Mouse (Mus musculus) bone marrow macrophage, adult 2 months (primary cell): ENCODE measurements around the gene Rit1. TPM values are rescaled to one million over a fixed set of nuclear protein-coding genes. Genes with fewer than 3 reads are reported as not detected.

ENCODE experiments used
- H3K27ac ChIP-seq: 2 replicates; pipeline ENCODE4 v1.5.1; 2012; ENCODE audit warnings: low read depth, low read length; ENCODE audit not compliant: insufficient read depth
- H3K4me1 ChIP-seq: 2 replicates; pipeline ENCODE4 v1.6.1; 2012; ENCODE audit warnings: low read length; ENCODE audit not compliant: control insufficient read depth, insufficient read depth
- H3K4me3 ChIP-seq: 2 replicates; pipeline ENCODE4 v1.5.1; 2012; ENCODE audit warnings: mild to moderate bottlenecking, low read length, moderate library complexity; ENCODE audit not compliant: insufficient read depth
- CTCF ChIP-seq: IDR thresholded peaks from 2 replicates; pipeline ENCODE4 v1.5.1; 2012; ENCODE audit warnings: low read depth, mild to moderate bottlenecking, low read length, moderate library complexity
- POLR2A ChIP-seq: IDR thresholded peaks from 2 replicates; pipeline ENCODE4 v1.6.1; 2012; ENCODE audit warnings: mild to moderate bottlenecking, low read depth, low read length, borderline replicate concordance
- polyA plus RNA-seq: library from polyadenylated mRNA; stranded (reverse); fragments of >200 nt; gene quantifications from 2 replicates; pipeline ENCODE4 v1.2.4, GENCODE M21; 2012; ENCODE audit not compliant: missing spikeins, insufficient read depth, insufficient read length

Gene Rit1
- polyA plus RNA-seq = 100 and 110 TPM in 2 replicates

DNA sequence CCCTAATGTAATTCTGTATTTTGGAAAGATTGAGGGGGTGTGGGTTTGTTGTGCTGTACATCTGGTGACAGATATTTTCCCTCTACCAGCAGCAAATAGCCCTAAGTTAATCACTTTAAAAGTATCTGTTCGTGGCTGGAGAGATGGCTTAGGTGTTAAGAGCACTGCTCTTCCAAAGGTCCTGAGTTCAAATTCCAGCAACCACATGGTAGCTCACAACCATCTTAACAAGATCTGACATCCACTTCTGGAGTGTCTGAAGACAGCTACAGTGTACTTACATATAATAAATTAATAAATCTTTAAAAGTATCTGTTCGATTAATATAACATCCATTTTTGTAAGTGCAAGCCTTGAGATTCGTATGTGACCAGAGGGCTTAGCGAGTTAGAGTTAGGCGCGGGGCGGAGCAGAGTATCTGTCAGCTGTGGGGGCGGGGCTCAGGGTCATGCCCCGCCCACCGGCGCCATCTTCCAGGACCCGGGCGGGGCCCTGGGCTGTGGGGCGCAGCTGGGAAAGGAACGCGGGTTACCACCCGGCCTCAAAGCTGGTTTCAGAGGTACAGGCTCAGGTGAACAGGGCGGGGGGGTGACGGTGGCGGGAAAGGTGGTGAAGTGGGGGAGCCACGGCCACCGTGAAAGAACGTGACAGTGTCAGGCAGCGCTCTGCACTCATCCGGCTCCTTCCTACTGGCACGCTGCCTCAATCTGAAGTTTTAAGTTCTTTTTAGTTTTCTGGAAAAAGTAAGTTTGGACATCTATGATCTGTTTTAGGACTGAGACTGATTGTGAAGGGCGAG, at the start of gene Rit1:
Gene Rit1 (plus strand): TSS at position 440 of the 799 bp plus-strand sequence.
- H3K27ac ChIP-seq = peak within 1 kb of the TSS; percentile 58
- peaks cover 23% of the 10 kb centered on the region for H3K4me1 ChIP-seq
- H3K4me3 ChIP-seq = peak within 1 kb of the TSS; percentile 85
- TF ChIP-seq CTCF (no peak), POLR2A (no peak)

DNA sequence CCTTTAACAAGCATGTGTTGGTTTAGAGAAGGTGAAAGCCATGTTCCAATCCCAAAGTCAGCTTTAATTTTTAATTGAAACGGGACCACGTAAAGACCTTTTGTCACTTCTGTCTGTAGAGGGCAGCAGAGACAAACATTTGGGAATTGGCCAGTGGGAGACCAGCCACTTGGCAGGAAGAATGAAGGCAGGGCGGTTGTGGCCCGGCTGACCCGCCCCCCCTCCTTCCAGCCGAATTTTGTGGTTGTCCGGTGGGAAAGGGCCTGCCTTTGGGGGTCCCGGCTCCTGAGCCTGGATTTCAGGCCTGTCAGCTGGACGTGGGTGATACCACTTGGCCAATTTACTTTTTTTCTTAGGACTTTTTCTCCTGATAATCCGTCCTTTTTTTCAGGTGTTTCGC, 39.2 kb upstream of the Rit1 start:
- Histone ChIP-seq H3K4me3 (peak overlapping the region; percentile 21; the same call in 1 of the 2 replicates), H3K4me1 (no peaks in the 10 kb centered on the region), H3K27ac (no peak overlapping the region)
- TF ChIP-seq POLR2A (no peak), CTCF (no peak)

GRCm38 (mm10) chr3:88683814-88684213, 32.8 kb upstream of the Rit1 start:
- TF ChIP-seq POLR2A (no peak), CTCF (no peak)
- peaks cover 9% of the 10 kb centered on the region for H3K4me1 ChIP-seq
- H3K27ac ChIP-seq = no peak overlapping the region
- no peak overlapping the region for H3K4me3 ChIP-seq

GRCm38 (mm10) chr3:88684236-88684979, 32.2 kb upstream of the Rit1 start:
- Histone ChIP-seq H3K4me1 (peaks cover 9% of the 10 kb centered on the region), H3K27ac (peak overlapping the region; percentile 88), H3K4me3 (peak overlapping the region; percentile 89)
- no peak for TF ChIP-seq POLR2A
- TF ChIP-seq CTCF = no peak

DNA sequence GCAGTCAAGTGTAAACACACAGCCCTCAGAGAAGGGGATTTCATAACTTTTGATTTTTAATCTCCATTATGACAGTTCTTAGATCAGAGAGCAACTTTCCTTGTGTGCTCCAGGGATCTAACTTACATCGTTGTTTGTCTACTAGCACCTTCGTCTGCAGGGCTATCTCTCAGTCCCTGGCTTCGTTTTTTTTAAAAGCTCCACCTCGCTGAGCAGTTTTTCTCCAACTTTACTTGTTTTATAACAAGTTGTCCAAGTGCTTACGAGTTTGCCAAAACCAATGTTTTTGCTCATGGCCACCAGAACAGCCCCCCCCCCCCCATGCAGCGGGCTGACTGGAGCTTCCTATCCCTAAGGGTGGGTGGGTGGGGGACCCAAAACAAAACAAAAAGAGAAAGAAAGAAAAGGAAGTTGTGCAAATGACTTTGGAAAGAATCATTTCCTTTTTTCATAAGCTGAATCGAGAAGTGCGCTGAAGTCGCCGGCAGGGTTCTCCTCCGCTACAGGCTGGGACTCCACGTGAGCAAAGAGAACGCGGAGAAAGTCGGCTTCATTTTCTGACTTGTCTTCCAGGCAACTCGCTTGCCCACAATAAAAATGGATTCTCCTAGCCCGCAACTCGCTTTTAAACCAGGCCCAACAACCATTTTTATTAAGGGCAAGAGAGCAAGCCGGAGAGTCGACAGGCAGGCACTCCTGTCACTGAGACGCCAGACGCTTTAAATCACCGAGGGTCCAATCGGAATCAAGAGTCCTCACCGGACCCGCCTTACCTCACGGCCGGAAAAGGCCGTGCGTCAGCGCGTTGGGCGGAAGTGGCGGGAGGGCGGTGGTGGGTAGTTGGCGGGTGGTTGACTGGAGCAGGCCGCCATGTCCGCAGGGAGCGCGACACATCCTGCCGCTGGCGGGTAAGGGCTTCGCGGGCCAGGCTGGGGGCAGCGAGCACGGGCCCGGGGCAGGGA, 31.4 kb upstream of the Rit1 start, which contains the start of gene Khdc4:
Gene Khdc4 (plus strand): TSS at position 824 of the 962 bp plus-strand sequence.
- no peak for TF ChIP-seq POLR2A
- no peak for TF ChIP-seq CTCF
- H3K4me3 ChIP-seq = peak within 1 kb of the TSS; percentile 89
- H3K27ac ChIP-seq = peak within 1 kb of the TSS; percentile 88
- H3K4me1 ChIP-seq = peaks cover 9% of the 10 kb centered on the region

DNA sequence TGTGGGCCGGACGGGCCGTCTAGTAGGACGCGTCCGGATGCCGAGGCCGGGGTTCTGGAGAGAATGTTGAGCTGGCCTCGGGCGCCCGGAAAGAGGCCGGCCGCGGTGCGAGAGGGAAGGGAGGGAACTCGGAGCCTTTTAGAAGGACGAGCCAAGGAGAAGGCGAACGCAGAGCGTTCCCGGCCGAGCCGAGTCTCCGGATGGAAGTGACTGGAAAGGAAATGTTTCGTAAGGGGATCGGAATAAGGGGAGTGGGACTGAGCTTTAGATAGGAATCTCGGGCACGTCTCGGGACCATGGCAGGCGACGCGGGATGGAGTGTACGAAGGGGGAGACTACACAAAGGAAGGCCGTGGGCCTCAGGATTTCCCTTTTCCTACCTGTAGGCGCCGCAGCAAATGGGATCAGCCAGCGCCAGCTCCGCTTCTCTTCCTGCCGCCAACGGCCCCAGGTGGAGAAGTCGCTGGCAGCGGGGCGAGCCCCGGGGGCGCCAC, 30.6 kb upstream of the Rit1 start:
- Histone ChIP-seq H3K4me3 (peak overlapping the region; percentile 89), H3K27ac (peak overlapping the region; percentile 88), H3K4me1 (peaks cover 9% of the 10 kb centered on the region)
- TF ChIP-seq CTCF (no peak; the same call in 1 of the 2 replicates), POLR2A (no peak)

DNA sequence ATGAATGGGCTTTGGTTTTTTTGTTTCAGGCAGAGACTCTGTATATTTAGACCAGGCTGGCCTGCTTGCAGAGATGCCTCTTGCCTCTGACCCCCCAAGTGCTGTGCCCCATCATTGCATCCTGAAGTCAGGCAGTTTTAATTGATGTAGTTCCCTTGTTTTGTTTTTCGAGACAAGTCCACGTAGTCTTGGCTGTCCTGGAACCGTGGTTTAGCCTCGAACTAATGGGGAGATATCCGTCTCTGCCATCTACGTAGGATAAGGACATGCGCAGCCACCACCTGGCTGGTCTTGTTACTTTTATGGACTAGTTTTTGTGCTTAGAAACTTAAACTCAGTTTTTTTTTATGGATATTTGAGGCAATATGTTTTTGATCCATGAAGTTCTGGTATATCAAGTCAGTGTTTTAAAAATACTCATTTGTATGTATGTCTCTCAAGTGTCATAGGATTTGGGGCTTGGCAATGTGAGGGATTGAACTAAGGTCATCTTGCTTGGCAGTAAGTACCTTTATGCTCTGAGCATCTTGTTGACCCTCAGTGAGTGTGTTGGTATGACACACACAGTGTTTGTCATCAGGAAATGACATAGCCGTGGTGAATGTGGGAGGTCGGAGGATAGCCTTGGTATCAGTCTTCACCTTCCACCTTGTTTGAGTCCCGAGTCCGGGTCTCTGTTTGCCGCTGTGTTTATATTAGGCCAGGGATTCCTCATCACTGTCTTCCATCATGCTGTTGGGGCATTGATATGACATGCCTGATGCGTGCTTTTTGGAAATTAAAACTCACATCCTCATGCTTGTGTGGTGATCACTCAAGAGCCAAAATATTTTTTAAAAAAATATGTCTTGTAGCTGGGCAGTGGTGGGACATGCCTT, 29.7 kb upstream of the Rit1 start:
- Histone ChIP-seq H3K27ac (no peak overlapping the region), H3K4me1 (peaks cover 9% of the 10 kb centered on the region), H3K4me3 (peak overlapping the region; percentile 89)
- TF ChIP-seq POLR2A = no peak

- TF ChIP-seq CTCF = no peak
- no peak for TF ChIP-seq POLR2A
- H3K4me1 ChIP-seq = peaks cover 7% of the 10 kb centered on the region
- no peak overlapping the region for H3K27ac ChIP-seq
- H3K4me3 ChIP-seq = no peak overlapping the region
Measured at GRCm38 (mm10) chr3:88689079-88689478, 27.6 kb upstream of the Rit1 start.

- TF ChIP-seq CTCF (no peak), POLR2A (no peak)
- Histone ChIP-seq H3K4me1 (peaks cover 6% of the 10 kb centered on the region), H3K4me3 (no peak overlapping the region), H3K27ac (no peak overlapping the region)
Measured at GRCm38 (mm10) chr3:88695545-88695944, 21.1 kb upstream of the Rit1 start.
